Mouse (Mus musculus) erythroblast, adult 5-6 weeks (primary cell): ENCODE measurements around the gene Erfe. TPM values are rescaled to one million over a fixed set of nuclear protein-coding genes. Genes with fewer than 3 reads are reported as not detected.

Experiments used
- ATAC-seq: replicated peaks from 2 replicates; pipeline ENCODE4 v1.8.0; 2016; ENCODE audit warnings: moderate number of reproducible peaks, mild to moderate bottlenecking, moderate TSS enrichment, inconsistent platforms; ENCODE audit not compliant: poor library complexity, low FRiP score, severe bottlenecking
- total RNA-seq, 2 experiments: library from RNA; stranded (forward) in 1 of 2; stranded (reverse) in 1 of 2; fragments of 150-400 nt in 1 of 2; fragments of 200-764, 138-1000 nt in 1 of 2; gene quantifications; 2 replicates each; pipeline versions ENCODE4 v1.2.3 to v1.2.4; 2015 to 2017; ENCODE audit warnings: low replicate concordance in 2 of 2

The Erfe gene
- total RNA-seq, 2 experiments from 2014 or later: 2.7 TPM; not detected in 1

DNA sequence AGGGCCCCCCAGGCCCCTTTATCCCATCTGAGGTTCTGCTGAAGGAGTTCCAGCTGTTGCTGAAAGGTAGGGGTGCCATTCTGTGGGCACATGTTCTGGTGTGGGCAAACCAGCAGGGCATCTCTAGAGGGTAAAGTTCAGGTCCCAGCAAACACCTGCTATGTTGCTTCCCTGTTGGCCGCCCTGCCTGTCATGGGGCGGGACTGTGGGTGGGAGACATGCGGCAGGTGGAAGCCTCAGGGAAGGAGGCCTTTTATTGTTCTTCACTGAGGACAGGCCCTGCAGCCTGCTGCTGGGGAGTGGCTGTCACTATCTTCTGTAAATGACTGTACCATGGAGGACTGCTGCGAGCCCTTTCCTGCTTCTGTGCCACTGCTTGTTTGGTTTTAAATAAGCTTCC lies 3.2 kb downstream of the Erfe start:
- no peak for ATAC-seq

DNA sequence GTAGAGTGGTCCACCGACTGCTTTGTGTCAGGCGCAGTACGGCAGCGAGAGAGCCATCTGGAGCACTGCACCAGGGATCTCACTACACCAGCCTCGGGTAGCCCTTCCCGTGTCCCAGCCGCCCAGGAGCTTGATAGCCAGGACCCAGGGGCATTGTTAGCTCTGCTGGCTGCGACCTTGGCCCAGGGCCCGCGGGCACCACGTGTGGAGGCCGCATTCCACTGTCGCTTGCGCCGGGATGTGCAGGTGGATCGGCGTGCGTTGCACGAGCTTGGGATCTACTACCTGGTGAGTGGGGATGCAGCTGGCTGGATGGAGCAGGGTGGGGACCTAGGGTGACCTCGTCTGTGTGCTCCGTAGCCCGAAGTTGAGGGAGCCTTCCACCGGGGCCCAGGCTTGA lies 3.8 kb downstream of the Erfe start:
- no peak for ATAC-seq

DNA sequence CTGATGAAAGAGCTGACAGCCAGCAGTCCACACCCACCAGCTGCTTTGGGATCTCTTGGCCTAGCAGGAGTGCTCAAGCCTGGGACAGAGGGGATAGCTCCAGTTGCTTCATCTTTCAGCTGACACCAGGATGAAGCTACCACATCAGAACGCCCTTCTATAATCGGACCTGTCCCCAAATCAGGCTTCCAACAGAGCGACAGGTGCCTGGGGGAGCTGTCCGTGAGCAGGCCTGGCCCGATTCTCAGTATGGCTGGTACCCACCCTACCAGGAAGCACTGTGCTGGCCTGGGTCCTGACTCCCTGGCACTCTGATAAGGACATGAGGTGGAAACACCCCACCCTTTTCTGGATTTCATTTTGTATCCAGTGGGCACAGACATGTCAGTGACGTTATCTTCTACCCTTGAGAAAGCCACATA lies 7.2 kb downstream of the Erfe start:
- peak; percentile 62 for ATAC-seq

DNA sequence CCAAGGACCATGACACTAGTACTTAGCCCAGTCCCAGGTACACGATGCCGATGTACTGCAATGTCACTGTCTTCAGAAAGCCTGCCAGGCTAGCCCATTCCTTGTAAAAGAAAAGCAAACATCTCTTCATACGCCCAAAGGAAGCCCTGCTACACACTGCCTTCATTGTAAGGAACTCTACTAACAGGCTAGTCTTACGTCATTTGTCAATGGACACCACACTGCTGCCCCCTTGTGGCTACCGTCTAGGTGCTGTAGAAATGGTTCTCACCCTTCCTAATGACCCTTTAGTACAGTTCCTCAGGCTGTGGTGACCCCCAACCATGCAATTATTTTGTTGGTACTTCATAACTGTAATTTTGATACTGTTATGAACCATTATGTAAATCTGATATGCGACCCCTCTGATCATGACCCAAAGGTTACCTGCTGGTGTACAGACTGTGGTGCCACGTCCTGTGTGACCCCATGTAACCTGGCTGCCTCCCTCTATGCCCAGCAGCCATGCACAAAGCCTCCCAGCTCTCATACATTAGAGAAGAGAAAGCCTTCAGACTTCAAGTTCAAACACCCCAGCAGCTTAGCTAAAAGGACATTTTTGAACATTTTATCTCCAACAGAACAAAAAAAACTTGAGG lies 14.3 kb downstream of the Erfe start:
- ATAC-seq: peak; percentile 84

DNA sequence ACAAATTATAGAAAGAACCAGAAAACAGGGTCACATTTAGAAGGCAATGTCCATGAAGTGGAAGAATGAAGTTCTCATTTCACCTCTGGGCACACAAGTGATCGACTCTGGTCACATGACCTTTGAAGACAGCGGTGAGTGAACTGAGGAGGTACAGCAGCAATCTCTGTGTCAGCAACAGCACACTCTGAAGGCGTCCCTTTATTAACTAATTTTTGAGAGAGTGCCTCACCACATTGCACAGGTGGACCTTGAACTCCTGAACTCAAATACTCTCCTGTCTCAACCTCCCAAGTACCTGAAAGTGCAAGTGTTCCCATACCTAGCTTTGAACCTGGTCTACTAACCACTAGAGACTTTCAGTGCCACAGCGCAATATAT lies 14.9 kb downstream of the Erfe start:
- no peak for ATAC-seq

DNA sequence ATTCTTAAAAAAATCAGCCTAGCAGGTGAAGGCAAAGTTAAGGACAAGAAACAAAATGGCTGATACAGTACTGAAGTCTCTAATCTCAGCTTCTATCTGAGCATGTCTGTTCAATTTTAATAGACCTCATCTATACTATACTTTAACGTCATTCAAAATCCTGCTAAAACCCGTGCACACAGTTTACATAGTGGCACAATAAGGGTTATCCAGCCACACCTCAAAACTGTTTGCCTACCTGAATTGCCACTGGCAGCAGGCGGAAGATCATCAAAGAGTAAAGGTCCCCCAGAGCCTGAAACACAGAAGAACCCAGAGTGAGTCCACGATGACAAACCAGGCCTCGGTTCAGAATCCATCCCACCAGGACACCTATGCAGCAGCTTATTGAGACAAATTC lies 24.1 kb downstream of the Erfe start:
- no peak for ATAC-seq

DNA sequence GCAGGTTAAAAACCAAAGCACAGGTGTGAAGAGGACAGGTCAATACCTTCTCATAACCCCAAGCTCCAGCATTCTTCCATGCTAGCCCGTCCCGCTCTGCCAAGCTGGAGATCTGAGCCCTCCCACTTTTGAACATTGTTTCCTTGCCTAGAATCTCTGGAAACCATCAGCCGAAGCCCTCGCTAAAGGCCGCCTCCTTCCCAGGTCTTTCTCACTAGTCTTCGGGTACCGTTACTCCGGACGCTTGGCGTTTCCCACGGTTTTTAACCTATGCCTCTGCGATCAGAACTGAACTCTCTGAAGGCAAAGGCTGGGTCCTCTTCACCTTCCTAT lies 31.7 kb downstream of the Erfe start:
- peak; percentile 27 for ATAC-seq

DNA sequence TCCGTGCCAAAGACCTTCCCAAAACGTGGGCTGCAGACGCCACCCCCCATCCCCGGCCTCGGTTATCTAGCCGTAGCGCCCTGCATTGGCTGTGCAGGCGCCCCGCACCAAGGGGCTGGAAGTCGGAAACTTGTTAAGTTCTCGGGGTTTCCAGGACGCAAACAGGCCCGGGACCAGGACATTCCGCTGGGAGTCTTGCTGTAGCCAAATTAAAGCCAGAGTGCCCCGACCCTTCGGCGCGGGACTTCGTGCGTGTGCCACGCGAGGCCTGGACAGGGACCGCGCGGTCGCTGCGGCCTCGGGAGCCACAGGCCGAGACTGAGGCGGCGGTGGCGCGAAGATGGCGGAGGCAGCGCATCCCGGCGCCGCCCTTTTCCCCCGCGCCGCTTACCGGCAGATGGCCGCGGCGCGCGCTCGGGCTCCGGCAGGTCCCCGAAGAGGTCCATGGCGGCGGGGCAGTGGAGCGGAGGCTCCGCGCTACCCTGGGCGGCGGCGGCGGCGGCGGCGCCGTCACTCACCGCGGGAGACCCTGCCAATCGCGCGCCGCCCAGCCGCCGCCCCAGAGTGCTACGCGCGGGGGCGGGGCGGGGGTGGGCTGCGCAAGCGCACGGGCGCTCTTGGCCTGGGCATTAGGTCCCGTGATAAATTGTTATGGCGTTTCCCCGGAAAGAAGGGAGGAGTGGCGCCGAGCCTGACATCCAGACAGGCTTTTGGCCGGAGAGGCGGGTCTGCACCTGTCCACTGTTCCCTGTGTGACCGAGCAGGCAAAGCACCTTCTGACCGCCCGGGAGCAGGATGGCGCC lies 32.2 kb downstream of the Erfe start, which contains the start of gene Ilkap:
Gene Ilkap, minus strand, starts transcription at position 556 of the 803 bp plus-strand sequence.
- peak; percentile 85 for ATAC-seq

DNA sequence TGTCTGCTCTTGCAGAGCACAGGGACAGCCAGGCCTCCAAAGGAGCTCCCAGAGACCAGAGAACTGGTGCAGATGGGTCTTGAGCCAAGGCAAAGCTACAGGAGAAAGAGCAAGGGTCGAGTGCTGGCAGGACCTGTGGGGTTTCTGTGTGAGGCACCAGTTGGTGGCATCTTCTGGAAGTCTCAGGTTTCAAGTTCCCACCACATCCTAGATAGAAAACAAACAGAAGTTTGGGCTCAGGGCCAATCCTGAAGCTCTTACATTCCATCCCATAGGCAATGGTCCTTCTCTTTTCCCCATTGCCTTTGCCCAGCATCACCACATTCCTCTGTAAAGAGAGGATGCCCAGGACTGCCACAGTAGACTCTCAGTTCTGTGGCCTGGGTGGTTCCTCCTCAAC lies 38.7 kb downstream of the Erfe start:
- no peak for ATAC-seq

DNA sequence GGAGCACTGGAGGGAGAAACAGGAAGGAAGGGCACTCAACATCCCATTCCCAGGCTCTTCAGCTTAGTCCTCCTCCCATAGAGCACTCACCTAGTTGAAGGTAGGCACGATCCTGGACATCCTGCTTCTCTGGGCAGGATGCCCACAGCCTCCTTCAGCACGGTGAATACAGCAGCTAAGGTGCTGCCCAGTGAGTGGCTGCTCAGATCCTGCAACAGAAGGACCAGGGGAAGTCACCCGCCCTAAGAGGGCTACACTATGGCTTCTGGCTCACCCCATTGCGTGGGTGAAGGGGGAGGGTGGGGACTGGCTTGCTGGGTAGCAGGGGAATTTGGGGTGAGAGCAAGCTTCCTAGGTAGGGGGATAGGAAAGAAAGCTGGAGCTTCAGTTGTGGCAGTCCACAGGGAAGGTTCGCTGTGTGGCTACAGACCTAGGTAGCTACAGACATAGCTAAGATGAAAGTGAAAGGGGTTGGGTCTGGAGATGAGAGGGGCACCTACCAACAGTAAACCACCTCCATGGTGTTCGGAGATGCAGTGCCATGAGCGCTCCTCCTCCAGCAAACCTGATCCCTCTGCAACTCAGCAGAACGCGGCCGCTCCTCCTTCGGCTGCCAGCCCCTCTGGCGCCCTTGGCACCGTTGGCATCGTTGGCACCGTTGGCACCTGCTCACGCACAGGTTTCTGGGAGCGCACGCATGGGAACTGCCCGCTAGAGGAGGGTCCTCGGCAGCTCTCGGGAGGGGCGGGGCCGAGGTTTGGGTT lies 39.4 kb downstream of the Erfe start:
- no peak for ATAC-seq

DNA sequence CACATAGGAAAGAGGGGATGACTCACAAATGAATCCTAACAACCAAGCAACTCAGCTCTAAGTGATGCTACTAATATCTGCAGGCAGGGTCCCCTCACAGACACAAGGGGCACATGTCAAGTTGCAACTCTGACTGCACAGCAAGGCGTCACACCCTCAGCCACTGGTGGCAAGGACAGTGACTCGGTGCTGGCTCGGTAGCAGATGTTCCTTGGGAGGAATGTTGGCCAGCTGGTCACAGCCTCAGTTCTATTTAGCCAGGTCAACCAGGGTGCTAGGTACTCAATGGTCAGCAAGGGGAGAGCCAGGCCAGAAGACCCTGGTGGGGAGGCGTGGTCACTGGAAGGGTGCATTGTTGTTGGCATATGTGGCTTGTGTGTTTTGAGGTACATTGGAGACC lies 41.6 kb downstream of the Erfe start:
- no peak for ATAC-seq

DNA sequence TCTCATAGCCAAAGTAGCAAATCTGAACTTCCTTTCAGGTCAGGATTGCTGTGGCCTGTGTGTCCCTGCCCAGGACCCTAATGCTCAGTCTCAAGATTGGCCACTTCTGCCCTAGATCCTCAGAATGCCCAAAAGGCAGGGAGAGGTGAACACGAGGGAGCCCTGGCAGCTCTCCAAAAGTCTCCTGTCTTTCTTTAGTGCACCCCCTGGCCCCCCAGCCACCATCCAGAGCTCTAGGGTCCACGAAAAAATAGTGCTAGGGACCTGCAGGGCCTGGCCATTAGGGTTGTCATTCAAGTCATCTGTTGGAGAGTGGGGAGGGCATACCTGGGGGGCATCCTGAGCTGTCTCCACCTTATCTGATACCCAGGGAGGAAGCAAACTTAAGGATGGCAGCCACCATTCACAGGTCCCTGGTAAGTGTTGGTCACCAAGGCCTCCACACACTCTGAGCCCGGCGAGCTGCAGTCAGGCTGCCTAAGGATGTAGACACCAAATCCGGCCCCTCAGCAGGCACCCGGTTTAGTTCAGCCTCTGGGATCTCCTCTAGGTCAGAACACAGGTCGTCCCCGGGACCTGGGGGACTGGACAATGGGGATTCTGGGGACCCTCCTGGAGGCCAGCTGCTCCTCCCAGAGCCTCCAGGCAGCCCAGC lies 45.5 kb downstream of the Erfe start:
- no peak for ATAC-seq

DNA sequence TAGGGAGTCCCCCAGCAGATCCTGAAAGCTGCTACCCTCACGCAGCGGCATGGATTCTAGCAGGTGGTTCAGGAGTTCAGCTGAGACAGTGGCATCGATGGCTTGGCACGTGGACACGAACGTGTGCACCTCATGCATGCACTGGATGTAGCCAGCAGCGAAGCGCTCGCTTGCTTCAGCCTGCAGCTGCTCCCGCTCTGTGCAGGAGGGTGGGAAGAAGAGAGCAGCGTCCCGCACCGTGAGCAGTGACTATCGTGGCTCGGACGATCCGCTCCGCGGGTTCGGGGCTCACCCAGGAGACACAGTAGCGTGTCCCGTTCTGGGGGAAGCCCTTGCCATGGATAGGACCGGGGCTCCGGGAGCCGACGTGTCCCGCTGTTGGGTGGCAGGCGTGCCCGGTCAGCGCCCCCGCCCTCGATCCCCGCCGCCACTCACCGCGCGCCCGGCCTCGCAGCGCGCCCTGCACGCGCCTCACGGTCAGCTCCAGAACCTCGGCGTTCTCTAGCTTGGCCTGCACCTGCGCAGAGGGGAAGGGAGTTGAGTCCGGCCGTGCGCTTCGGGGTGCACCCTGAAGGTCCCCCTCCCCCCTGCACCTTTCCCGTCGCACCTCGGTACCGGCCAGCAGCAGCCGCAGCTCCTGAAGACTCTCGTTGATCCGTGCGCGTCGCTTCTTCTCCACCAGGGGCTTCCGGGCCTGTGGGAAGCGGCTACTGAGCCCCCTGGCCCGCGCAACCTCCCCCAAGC lies 46.2 kb downstream of the Erfe start:
- no peak for ATAC-seq

DNA sequence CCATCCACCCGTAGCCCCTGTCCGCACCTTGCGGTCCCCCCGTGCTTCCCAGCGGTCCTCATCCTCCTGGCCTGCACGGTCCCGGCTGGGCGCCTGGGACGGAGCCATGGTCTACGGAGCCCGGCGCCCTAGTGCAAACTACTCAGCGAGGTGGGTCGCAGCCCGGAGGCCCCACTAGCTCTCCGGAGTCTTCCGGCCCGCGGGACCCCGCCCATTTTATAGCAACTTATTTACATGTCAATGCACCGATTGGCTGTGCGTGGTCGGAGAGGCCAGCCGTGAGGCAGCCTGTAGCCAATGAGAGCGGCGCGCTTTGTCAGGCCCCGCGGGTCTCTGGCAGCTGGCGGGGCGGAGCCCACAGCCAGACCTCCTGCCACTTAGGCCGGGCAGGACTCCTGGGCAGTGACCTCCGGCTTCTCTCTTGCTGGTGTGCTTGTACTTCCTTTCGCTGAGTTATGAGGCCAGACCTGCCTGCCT lies 46.8 kb downstream of the Erfe start:
- peak; percentile 93 for ATAC-seq

DNA sequence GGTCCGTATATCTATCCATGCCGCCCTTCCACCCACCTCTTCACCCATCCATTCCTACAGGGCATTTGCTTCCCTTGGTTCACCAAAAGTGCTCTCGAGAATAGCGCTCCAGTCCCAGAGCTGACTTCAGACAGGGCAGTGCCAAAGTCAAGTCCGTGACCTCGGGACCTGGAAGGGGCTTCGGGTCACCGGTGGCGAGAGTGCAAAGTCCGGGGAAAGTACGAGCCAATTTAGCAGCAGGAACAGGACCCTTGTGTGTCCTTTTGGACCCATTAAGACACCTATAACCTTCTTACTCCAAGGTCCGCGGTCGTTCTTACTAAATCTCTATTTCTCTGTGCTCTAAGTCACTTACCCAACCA lies 47.3 kb downstream of the Erfe start:
- no peak for ATAC-seq

DNA sequence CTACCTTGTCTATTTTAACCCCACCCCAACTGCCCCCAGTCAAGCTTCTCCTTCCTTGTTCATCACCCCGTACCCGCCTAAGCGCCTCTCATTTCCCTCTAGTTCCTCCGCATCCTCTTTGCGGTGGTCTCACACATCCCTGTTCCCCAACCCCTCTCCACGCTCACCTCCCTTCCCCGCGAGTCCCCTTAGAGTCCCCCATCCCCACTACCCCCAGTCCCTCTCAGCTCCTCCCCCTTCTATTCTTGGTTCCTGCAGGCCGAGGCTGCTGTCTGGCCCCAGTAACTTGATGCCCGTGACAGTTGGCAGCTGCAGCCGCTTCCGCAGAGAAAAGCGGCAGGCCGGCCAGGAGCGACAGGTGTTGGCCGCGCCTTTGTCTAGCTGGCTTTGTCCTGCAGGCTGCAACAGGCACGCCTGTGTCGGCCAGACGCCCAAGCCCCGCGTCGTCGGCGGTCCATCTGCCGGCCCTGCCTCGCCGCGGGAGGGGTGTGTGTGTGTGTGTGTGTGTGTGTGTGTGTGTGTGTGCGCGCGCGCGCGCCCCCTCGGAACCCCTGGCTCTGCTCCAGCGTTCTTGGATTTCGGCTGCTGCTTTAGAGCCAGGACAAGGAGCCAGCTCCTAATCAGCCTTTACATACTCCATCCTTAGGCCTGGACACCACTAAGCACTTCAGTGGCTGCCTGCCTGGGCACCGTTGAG lies 47.8 kb downstream of the Erfe start, which contains the start of gene Hes6:
Gene Hes6, minus strand, starts transcription at position 141 of the 697 bp plus-strand sequence.
- no peak for ATAC-seq

DNA sequence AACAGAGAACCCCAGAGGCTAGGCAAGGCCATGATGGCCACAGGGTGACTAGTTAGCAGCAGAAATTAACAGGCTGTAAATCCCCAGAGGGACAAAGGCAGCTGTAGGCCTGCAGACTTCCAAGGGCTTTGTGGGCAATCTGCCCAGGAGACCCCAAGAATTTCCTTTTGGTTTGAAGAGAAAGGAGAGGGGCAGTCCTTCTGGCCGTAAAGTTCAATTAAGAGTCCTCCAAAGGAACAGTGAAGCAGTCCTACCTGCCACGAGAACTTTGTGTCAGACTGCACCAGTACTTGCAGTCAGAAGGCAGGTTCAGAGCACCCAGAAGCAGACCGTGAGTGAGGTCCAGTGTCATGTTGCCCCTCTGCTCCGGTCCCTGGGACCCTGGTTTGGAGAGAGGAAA lies 48.7 kb downstream of the Erfe start:
- no peak for ATAC-seq

DNA sequence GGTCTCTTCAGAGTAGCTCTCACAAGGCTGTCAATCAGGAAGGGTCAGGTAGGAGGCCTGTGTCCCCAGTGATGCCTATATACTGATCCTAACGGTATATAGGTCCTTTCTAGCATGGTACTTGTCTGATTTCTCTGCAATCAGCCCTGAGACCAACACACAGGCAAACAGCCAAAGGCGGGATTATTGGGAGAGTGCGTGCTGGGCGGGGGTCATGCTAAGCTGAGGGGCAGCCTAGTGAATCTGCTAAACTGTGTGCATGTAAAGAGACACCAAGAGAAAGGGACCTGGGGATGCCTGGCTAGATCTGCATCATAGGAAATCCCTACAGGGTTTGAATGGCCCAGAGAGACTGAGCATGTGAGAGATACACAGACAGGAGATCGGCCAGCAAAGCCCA lies 49.1 kb downstream of the Erfe start:
- no peak for ATAC-seq

DNA sequence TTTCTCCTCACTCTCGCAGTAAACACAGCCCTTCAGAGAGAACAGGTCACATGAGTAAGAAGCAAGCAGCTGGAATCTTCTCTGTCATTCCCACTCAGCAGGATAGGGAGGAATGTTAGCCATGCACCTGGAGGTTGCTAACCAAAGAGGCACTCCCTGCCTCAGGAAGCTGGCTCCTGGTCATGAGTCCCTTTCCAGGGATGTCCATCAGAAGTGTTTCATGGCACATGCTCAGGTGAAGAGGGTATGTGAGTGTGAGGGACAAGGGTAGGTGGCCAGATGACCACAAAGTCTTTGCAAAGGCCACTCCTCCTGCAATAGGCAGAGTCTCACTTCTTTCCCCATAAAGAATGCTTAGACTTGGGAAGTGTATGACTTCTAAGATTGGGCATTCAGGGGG lies 51.8 kb downstream of the Erfe start:
- ATAC-seq: no peak
